Comparison of ENCODE assay signal across 7 mouse cellular contexts in genomic region chr2:38645936-38646335, GRCm38 (mm10). TPM values are rescaled to one million over a fixed set of nuclear protein-coding genes. Genes with fewer than 3 reads are reported as not detected.
DNase-seq lines count a peak whose midpoint lies in the region; ATAC-seq lines count a peak whose summit lies in the region.

No protein-coding gene starts in this region.

- peak; percentile 79 for DNase-seq in R1 (ENCODE audit: low read depth, low spot score)
- peak; percentile 48 for DNase-seq in c-Kit-positive CD71-positive TER-119-positive erythroid progenitor cells, embryonic 14.5 days (ENCODE audit: low spot score)
- peak; percentile 72 to 76 for DNase-seq in layer of hippocampus, adult 8-10 months (ENCODE audit: low spot score in 2 of 2)
- peak; percentile 84 to 86 for DNase-seq in right cerebral cortex, postnatal 10 days (ENCODE audit: low spot score in 2 of 2)

- H3K27ac ChIP-seq in forebrain, embryonic 16.5 days (ENCODE audit: low read length) = no peak overlapping the region
- no peak overlapping the region for H3K27ac ChIP-seq in lung, embryonic 16.5 days (ENCODE audit: low read length)

- peak; percentile 54 for ATAC-seq in forebrain, embryonic 16.5 days
- peak; percentile 75 to 76 for ATAC-seq in hematopoietic stem cell, adult 5-6 weeks (replicated peaks in 1 of 2; ENCODE audit: insufficient read depth in 1 of 2, low FRiP score in 2 of 2, low TSS enrichment in 1 of 2, low read depth in 1 of 2, poor library complexity in 2 of 2, severe bottlenecking in 2 of 2)
- peak; percentile 69 for ATAC-seq in lung, embryonic 16.5 days (ENCODE audit: low read depth)

- no peak overlapping the region for H3K9ac ChIP-seq in forebrain, embryonic 16.5 days (replicated peaks; ENCODE audit: low read depth, low read length)
- no peak overlapping the region for H3K9ac ChIP-seq in lung, embryonic 16.5 days (ENCODE audit: low read length)

- no peak overlapping the region for H3K4me2 ChIP-seq in forebrain, embryonic 16.5 days (ENCODE audit: low read length)
- H3K4me2 ChIP-seq in lung, embryonic 16.5 days (ENCODE audit: low read depth, low read length) = no peak overlapping the region

- no peaks in the 10 kb centered on the region for H3K27me3 ChIP-seq in forebrain, embryonic 16.5 days (replicated peaks; ENCODE audit: control insufficient read depth, insufficient read depth, low read length)
- no peaks in the 10 kb centered on the region for H3K27me3 ChIP-seq in lung, embryonic 16.5 days (ENCODE audit: control insufficient read depth, insufficient read depth, low read depth, low read length)

- WGBS in forebrain, embryonic 16.5 days = 0% methylated on average over 3 of the region's 3 CpGs
- WGBS in lung, embryonic 16.5 days = 0% methylated on average over 3 of the region's 3 CpGs

- peaks cover 5% of the 10 kb centered on the region; the same call in 1 of the 2 replicates for H3K36me3 ChIP-seq in forebrain, embryonic 16.5 days (ENCODE audit: control insufficient read depth, insufficient read depth)
- H3K36me3 ChIP-seq in lung, embryonic 16.5 days (ENCODE audit: control insufficient read depth, insufficient read depth, low read length) = peaks cover 9% of the 10 kb centered on the region

- peaks cover 21% of the 10 kb centered on the region for H3K4me1 ChIP-seq in forebrain, embryonic 16.5 days (replicated peaks; ENCODE audit: control insufficient read depth, insufficient read depth, low read length)
- peaks cover 12% of the 10 kb centered on the region for H3K4me1 ChIP-seq in lung, embryonic 16.5 days (replicated peaks; ENCODE audit: control insufficient read depth, insufficient read depth, low read length)

- H3K9me3 ChIP-seq in forebrain, embryonic 16.5 days (ENCODE audit: control insufficient read depth, low read length) = no peaks in the 10 kb centered on the region
- H3K9me3 ChIP-seq in lung, embryonic 16.5 days (ENCODE audit: control insufficient read depth, low read length) = no peaks in the 10 kb centered on the region

- H3K4me3 ChIP-seq in forebrain, embryonic 16.5 days (replicated peaks; ENCODE audit: low read length) = no peak overlapping the region
- no peak overlapping the region for H3K4me3 ChIP-seq in lung, embryonic 16.5 days (ENCODE audit: low read length)

RNA-seq across cellular contexts. Expression of gene Psmb7, which starts 2.0 kb away (rescaled TPM):
- 289 and 291 TPM in 2 replicates for polyA plus RNA-seq in forebrain, embryonic 16.5 days (2015; fragmentation: Nextera tagmentation; extraction: Ambion mirVana)
- 215 and 259 TPM in 2 replicates for total RNA-seq in hematopoietic stem cell, adult 5-6 weeks (2017)
- total RNA-seq in layer of hippocampus, adult 8-10 months (2022) = 100 to 1,000 TPM; 190 to 208 (median 197) TPM
- polyA plus RNA-seq in lung, embryonic 16.5 days (2015; fragmentation: Nextera tagmentation; extraction: Ambion mirVana) = 227 and 238 TPM in 2 replicates
